Mouse (Mus musculus) forelimb bud, embryonic 11.5 days (tissue): ENCODE measurements around the gene Pmepa1.
A peak's percentile ranks its signal among the peaks of the same experiment; 100 is the strongest.

Experiments used
- DNase-seq: peaks from one replicate; pipeline ENCODE4 v3.0.0-alpha.2; 2012; ENCODE audit warnings: low read depth, low spot score

Gene Pmepa1

DNA sequence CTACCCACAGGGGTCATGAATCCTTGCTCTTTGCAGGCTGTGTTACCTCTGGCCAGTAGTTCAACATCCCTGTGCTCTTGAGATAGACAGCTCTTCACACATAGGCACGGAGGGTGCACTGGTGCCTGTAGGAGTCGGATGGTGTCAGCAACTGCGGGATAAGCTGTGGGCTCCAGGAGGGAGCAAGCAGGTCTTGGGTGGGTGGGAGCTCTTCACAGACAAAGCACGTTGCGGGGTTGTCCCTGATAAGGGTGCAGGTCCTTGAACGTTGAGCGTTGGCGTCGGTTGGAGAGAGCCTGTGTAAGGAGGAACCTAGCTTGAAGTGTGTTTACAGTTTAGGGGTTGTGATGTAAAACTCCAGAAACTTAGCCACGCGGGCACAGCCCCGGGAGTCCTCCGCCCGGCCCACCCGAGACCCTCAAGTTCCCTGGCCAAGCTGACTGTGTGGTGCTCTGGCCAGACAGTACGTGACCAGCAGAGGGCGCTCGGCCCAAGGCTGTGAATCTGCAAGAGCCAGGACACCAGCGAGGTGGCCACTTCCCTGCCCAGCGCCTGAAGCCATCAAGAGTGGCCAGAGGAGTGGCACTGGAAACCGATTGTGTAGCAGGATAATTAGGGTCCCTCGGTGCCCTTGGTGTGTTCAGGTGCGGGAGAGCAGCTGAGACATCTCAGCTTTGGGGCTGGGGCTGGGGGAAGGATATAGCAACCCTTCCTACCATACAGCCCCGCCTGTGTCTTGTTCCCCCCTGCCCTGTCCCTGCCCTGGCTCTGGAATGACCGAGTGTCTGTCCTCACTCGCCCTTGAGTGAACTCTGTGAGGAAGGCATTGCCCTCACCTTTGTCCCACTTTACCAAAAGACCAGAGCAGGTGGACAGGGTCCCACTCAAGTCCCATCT, 90.0 kb downstream of the Pmepa1 start:
- peak; percentile 84 for DNase-seq

DNA sequence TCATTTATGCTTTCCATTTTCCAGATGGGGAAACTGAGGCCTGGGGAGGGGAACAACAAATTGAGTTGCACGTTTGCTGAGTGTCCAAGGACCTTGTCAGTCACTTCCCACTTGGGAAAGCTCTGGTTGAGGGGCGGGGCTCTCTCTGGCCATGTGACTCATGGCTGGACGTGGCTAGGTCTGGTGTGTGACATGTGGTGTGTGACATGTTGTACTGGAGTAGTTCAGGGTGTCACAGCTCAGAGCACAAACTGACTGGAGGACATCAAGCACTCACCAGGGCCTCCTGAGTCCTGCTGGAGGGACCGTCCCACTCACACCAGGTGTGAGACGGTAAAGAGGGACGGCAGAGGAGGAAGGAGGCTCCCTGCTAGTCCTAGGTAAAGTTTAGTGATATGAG, 91.1 kb downstream of the Pmepa1 start:
- DNase-seq = no peak

DNA sequence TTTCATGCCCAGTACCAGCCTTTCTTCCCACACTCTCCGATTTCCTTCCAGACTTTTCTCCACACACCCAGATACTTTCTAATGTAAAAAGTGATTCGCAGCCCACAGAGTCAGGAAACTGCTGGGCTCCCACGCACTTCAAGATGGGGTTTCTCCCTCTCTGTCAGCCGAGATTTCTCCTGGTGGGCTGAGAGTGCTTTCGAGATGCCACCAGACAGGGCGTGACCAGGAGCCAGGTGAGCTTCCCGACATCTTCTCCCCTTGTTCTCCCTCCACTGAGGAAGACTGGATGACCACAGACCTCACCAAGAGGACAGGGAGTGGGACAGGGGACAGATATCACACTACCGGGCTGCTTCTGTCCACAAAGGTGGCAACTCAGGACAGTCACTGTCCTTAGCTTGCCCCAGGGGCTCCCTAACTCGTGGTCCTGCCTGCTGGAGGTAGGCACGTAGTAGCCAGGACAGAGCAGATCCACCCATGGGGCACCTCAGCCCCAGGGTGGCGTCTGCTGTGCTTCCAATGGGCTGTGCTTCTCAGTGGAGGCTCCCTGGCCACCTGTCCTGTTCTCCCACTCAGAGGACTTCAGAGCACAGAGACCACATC, 91.8 kb downstream of the Pmepa1 start:
- no peak for DNase-seq

DNA sequence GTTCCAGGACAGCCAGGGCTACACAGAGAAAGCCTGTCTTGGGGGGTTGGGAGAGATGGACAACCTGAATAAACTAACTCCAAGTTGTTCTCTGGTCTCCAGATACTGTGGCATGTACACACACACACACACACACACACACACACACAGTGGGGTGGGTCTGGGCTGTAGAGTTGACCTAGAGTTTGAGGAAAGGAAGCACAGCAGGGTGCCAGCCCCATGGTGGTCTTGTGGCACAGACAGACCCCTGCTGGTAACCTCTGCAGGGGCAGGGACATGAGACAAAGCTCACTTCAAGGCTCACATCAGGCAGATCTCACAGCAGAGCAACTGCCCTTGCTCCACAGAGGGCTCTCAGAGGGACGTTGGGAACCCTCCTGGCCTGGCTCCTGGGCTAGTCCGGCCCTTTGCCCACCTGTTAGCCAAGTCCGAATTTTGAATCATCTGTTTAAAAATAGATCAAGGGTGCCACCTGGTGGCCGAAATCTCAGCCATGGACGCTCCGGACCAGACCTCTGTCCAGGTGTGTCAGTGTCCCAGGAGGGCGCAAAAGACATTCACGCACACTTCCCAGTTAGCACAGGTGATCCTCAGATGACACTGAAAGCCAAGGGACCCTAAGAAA, 92.4 kb downstream of the Pmepa1 start:
- DNase-seq = peak; percentile 75

DNA sequence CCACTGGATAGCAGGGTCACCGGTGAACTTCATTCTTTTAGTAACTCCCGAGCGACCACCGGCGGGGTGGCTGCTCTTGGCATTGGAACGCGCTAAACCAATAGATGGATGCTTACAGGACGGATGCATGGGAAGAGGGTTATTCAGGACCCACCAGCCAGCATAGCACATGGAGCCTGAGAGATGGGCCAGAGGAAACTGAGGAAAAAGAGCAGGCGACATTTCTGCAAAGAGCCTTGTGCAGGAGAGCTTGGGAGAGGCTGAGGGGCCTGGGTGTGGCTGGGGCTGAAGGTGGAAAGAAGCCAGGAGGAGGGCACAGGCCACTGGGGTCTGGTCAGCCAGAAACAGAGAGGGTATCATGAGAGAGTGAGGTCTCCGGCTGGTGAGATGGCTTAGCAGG, 93.0 kb downstream of the Pmepa1 start:
- no peak for DNase-seq

DNA sequence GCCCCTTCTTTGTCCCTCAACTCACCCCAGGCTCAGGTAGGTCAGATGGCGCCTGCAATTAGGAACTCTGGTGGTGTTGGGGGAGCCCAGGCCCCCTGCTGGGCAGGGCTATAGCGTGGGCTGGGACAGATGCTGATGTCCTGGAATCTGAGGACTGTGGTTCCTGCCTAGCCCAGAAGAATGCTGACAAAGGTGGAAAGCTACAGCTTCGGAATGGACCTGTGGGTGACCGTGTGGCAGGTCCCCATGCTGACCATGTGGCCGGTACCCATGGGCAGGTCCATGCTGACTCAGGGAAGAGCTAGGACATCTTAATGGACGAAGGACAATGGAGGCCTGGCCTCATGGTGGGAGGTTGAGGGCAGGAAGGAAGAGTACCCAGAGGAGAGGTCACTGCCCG, 93.5 kb downstream of the Pmepa1 start:
- DNase-seq = no peak

DNA sequence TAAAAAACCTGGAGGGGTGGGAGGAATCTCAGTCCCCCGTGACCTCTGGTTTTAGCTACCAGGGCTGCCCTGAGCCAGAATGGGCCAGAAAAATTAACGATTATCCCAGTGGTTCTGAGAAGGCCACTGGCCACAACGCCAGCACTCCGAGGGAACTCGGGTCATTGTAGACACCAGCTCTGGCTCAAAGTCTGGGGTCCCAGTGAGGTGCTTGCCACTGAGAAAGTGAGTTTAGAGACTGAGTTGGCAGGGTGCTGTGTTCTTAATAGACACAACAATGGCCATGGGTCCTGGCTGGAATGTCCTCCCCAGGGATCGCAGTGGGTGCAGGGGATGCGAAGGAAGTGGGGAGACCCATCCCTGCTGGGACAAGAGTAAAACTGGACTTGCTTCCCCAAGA, 94.4 kb downstream of the Pmepa1 start:
- no peak for DNase-seq

DNA sequence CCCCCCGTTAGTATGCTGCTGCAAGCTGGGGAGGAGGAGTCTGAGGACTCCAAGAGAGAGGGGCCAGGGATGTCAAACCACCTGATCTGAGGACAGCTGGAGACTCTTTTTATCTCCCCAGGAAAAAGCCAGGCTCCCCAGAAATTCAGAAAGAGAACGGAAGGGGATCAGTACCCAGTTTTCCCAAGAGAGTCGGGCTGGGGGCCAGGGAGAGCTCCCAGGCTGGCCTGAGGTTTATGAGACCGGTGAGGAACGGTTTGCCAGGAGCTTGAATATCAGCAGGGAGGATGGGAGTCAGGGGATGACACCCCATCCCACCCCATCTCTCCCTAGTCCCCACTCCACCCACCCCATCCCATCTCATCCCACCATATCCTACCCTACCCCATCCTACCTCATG, 94.8 kb downstream of the Pmepa1 start:
- no peak for DNase-seq

DNA sequence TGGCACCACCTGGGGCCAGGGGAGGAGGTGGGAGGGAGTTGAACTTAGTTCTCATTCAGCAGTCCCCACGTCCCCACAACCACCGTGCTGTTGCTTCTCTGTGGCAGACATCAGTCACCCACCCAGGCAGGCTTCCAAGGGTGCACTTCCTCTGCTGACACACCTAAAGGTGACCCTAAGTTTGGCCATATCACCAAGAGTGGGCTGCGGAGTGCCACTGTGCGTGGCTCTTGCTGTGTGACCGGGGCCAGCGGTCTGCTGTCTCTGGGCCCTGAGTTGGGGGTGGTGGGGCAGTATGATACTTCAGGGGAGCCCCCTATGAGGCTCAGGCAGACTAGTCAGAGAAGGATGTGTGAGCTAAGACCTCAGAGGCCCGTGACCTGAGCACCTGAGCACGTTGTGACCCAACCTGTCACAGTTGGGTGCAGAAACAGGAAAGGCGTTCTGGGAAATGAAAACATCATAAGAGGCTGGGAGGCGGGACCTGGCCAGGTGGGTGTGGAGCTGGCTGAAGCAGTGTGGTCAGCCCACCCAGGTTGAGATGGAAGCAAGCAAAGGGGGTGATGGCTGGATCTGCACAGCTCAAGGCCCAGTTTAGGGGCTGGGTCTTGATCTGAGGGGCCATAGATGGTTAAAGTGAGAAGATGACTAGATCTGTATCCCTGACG, 95.5 kb downstream of the Pmepa1 start:
- no peak for DNase-seq

DNA sequence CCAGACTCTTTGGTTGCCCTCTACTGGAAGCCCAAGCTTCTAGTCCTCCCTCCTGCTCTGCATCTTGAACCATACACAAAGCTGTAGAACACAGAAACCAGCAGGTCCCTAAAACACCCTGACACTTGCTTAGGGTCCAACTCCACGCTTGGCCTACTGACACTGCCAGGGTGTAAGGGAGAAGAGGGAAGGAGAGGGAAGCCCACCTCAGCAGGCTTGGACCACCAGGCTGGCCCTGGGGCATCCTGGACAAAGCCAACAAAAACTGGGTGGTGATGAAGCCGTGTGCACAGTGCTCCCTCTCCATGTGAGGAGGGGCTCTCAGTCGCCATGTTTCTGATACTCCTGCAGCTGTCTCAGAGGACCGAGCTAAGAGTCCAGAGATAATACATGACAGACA, 96.3 kb downstream of the Pmepa1 start:
- no peak for DNase-seq

DNA sequence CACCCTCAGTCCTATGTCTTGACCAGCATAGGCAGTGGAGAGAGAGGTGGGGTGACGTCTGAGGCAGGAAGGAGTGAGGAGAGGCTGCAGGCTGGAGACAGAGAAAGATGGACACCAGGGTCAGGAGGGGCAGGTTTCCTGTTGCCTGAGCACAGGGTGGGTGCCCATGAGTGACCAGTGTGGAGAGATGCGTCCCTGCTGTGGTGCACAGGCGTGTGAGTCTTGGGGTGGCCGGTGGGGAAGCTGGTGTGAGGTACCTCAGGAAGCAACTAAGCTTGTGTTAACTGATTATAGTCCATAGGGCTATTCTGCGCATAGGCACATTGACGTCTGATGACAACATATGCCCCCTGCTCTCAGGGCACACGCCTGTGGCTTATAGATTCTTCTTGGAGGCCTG, 97.3 kb downstream of the Pmepa1 start:
- no peak for DNase-seq

DNA sequence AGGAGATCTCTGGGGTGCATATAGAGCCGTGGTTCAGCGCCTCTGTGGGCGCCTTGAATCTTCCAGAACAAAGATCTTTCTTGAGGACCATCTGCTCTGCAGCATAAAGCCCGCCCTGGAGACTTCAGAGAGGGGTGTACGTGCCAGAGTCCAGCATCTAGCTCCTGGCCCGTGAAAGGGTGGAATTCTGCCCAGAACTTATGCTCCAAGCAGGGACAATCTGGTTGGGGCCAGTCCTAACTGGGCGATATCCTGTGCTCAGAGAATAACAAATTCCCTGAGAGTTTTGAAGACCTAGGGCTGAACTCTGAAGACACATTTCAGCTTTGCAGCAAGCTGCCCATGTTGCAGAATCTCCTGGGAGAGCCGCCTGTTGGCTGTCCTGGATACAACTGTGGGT, 98.4 kb downstream of the Pmepa1 start:
- DNase-seq = no peak

DNA sequence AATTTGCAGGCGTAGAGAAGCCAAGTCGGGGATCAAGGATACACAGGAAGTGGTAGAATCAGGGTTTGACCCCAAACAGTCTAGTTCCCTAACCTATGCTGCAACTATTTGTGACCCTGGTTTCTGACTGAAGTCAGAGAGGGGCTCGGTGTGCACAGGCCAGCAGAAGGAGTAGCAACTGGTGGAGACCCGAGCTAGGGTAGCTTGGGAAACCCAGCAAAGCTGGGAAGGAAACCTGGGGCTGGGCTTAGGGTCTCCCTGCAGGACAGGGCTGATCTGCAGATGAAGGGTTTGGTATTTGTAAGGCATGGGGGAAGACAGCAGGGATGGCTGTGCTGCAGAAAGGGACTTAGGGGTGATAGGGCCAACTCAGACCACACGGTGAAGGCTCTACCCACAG, 98.9 kb downstream of the Pmepa1 start:
- DNase-seq = no peak

DNA sequence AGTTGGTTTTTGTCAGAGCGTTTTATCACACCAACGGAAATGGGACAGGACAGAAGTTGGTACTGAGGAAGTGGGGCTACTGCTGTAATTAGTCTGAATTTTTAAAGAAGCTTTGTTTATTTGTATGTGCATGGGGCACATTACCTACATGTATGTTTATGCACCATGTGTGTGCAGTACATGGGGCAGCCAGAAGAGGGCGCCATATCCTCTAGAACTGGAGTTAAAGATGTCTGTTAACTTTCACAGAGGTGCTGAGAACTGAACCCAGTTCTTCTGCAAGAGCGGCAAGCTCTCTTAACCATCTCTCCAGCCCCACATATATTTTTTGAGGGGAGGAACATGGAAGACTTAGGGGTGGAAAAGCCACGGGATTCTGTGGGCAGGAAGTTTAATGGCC, 100.6 kb downstream of the Pmepa1 start:
- DNase-seq = no peak

DNA sequence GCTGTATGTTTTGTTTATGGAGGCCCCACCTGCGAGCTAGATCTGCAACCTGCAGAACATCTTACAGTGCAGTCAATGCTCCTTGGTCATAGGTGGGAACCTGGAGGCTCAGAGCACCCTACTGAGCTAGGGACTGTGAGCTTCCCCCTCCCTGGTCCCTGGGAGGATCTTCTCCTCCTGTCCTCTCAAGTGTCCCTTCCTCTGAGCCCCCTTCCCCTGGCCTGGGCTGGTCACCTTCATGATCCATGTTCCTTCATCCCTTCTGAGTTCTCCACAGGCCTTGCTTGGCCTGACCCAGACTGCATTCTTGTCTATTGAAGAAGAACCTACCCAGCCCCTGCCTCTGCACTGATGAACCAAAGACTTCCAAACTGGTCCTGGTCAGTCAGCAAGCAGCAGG, 101.8 kb downstream of the Pmepa1 start:
- DNase-seq = no peak
